Mouse (Mus musculus) hindbrain, embryonic 15.5 days (tissue): ENCODE measurements around the gene Wnt7b. TPM values are rescaled to one million over a fixed set of nuclear protein-coding genes. Genes with fewer than 3 reads are reported as not detected.
A peak's percentile ranks its signal among the peaks of the same experiment; 100 is the strongest.

ENCODE experiments used
- ATAC-seq: fragments of 200-750 bp; cut with Nextera tagmentation; 2 replicates; pipeline ENCODE4 v1.8.0; 2017; ENCODE audit warnings: low read depth, moderate number of reproducible peaks, moderate TSS enrichment; ENCODE audit not compliant: low FRiP score
- H3K27ac ChIP-seq: fragments of 300-500 bp; sonication (generic); replicated peaks from 2 replicates; pipeline ENCODE4 v1.5.1; 2015; ENCODE audit warnings: mild to moderate bottlenecking, inconsistent platforms
- H3K27me3 ChIP-seq: fragments of 300-500 bp; sonication (generic); 2 replicates; pipeline ENCODE4 v1.6.1; 2015; ENCODE audit warnings: control low read depth, inconsistent platforms
- H3K36me3 ChIP-seq: fragments of 300-500 bp; sonication (generic); 2 replicates; pipeline ENCODE4 v1.6.1; 2015; ENCODE audit warnings: control low read depth, inconsistent platforms
- H3K4me1 ChIP-seq: fragments of 300-500 bp; sonication (generic); replicated peaks from 2 replicates; pipeline ENCODE4 v1.6.1; 2015; ENCODE audit warnings: control low read depth, inconsistent platforms
- H3K4me2 ChIP-seq: fragments of 300-500 bp; sonication (generic); 2 replicates; pipeline ENCODE4 v1.6.1; 2015; ENCODE audit warnings: moderate library complexity, mild to moderate bottlenecking, inconsistent platforms
- H3K4me3 ChIP-seq: fragments of 300-500 bp; sonication (generic); 2 replicates; pipeline ENCODE4 v1.5.1; 2015; ENCODE audit warnings: mild to moderate bottlenecking, inconsistent platforms
- H3K9ac ChIP-seq: fragments of 300-500 bp; sonication (generic); 2 replicates; pipeline ENCODE4 v1.6.1; 2015; ENCODE audit warnings: inconsistent platforms
- H3K9me3 ChIP-seq: fragments of 300-500 bp; sonication (generic); 2 replicates; pipeline ENCODE4 v1.6.1; 2016; ENCODE audit warnings: control low read depth, inconsistent platforms
- WGBS: fragments of 180-500 bp; shearing (Covaris S2); methylation state at CpG from one replicate; pipeline ENCODE4 v1.1.7; 2015; 5-methylcytosine and 5-hydroxymethylcytosine counted together
- polyA plus RNA-seq: library from polyadenylated mRNA; unstranded; fragments of >200 nt; fragmentation: Nextera tagmentation; extraction: Ambion mirVana; gene quantifications from 2 replicates; pipeline ENCODE4 v1.2.1, GENCODE M21; 2015

Wnt7b gene
- polyA plus RNA-seq, 1 experiment from 2014 or later, result 42.8 TPM

DNA sequence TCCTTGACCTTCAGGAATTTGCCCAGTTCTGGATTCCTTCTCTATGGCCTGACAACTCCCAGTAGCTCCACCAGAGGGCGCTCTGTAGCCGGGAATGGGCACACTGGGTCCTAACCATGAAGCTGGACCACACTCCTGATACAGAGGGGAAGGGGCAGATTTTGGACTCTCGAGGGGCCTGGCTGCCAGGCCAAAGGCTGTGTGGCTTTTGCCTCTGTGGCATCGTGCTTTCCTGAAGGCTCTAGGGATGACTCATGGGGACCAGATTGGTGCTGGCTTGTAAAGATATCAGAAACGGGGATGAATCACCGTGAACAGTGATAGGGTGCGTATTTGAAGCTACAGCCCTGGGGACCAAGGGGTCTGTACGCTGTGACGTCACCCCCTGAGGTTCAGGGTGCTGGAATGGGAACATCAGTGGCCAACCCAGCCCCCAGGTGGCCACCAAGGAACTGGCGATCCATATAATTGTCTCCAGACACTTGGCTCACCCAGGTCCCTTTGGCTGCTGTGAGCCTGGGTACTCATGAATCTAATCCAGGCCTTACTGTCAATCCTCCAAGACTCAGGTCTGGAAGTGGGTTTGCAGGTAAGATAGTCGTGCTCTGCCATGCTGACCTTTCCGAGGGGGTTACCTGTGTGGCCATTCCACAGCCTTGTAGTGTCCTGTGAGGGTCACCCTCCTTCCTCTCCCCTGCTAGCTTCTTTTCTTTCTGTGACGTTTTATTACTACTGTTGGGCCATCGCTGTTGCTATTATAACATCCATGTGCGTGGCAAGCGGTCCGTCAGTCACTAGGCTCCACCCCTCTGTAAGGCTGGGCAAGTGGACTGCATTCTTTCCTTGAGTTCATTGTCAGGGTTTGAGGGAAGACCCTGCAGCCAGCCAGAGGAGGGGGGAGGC is 17.0 kb upstream of the Wnt7b start:
- Histone ChIP-seq H3K27me3 (no peaks in the 10 kb centered on the region), H3K4me1 (no peaks in the 10 kb centered on the region), H3K9ac (no peak overlapping the region), H3K4me3 (no peak overlapping the region), H3K27ac (no peak overlapping the region), H3K4me2 (no peak overlapping the region), H3K9me3 (no peaks in the 10 kb centered on the region), H3K36me3 (no peaks in the 10 kb centered on the region)
- peak; percentile 33; the same call in 1 of the 2 replicates for ATAC-seq
- 49% methylated on average over 17 of the region's 17 CpGs for WGBS

GRCm38 (mm10) chr15:85598443-85598842 is 16.2 kb upstream of the Wnt7b start:
- no peaks in the 10 kb centered on the region for H3K27me3 ChIP-seq
- WGBS, result 68% methylated on average over 5 of the region's 5 CpGs
- no peak for ATAC-seq
- H3K9me3 ChIP-seq, result no peaks in the 10 kb centered on the region
- H3K4me2 ChIP-seq, result no peak overlapping the region
- H3K4me3 ChIP-seq, result no peak overlapping the region
- H3K4me1 ChIP-seq, result no peaks in the 10 kb centered on the region
- no peaks in the 10 kb centered on the region for H3K36me3 ChIP-seq
- no peak overlapping the region for H3K27ac ChIP-seq
- H3K9ac ChIP-seq, result no peak overlapping the region

DNA sequence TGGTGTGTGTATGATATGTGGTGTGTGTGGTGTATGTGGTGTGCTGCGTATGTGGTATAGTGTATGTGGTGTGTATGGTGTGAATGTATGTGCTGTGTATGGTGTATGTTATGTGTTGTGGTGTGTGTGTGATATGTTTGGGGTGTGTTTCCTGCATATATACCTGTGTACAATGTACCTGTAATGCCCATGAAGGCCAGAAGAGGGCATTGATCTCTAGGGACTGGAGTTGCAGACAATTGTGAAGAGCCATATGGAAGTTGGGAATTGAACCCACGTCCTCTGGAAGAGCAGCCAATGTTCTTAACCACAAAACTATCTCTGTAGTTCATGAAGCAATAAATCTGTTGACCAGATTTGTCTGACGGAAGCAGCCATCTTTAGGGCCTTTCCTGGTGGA is 15.1 kb upstream of the Wnt7b start:
- 74% methylated on average over 3 of the region's 3 CpGs for WGBS
- H3K27me3 ChIP-seq, result no peaks in the 10 kb centered on the region
- H3K36me3 ChIP-seq, result no peaks in the 10 kb centered on the region

GRCm38 (mm10) chr15:85592674-85593073 is 10.4 kb upstream of the Wnt7b start:
- no peaks in the 10 kb centered on the region for H3K36me3 ChIP-seq
- no peak overlapping the region for H3K27ac ChIP-seq
- no peak overlapping the region for H3K4me2 ChIP-seq
- ATAC-seq, result no peak
- H3K9ac ChIP-seq, result no peak overlapping the region
- H3K4me1 ChIP-seq, result no peaks in the 10 kb centered on the region
- H3K9me3 ChIP-seq, result no peaks in the 10 kb centered on the region
- WGBS, result 72% methylated on average over 4 of the region's 4 CpGs
- no peaks in the 10 kb centered on the region for H3K27me3 ChIP-seq
- H3K4me3 ChIP-seq, result no peak overlapping the region

More for the DNA sequence above, 15.1 kb upstream of the Wnt7b start:
- no peaks in the 10 kb centered on the region for H3K4me1 ChIP-seq
- no peaks in the 10 kb centered on the region for H3K9me3 ChIP-seq
- H3K27ac ChIP-seq, result no peak overlapping the region
- H3K4me3 ChIP-seq, result no peak overlapping the region
- H3K9ac ChIP-seq, result no peak overlapping the region
- no peak overlapping the region for H3K4me2 ChIP-seq
- no peak for ATAC-seq

GRCm38 (mm10) chr15:85590831-85591230 is 8.6 kb upstream of the Wnt7b start:
- Histone ChIP-seq H3K4me2 (no peak overlapping the region), H3K27ac (no peak overlapping the region), H3K27me3 (no peaks in the 10 kb centered on the region), H3K9ac (no peak overlapping the region), H3K4me1 (no peaks in the 10 kb centered on the region), H3K4me3 (no peak overlapping the region), H3K36me3 (no peaks in the 10 kb centered on the region), H3K9me3 (no peaks in the 10 kb centered on the region)
- ATAC-seq, result no peak
- 92% methylated on average over 10 of the region's 10 CpGs for WGBS

- WGBS, result 4% methylated on average over 11 of the region's 11 CpGs
- Histone ChIP-seq H3K9me3 (no peaks in the 10 kb centered on the region), H3K9ac (no peak overlapping the region), H3K4me3 (no peak overlapping the region), H3K27me3 (peaks cover 35% of the 10 kb centered on the region), H3K36me3 (no peaks in the 10 kb centered on the region), H3K4me2 (no peak overlapping the region), H3K27ac (no peak overlapping the region), H3K4me1 (peaks cover 34% of the 10 kb centered on the region)
- peak; percentile 65 for ATAC-seq
Measured at GRCm38 (mm10) chr15:85583504-85583903, 1.2 kb upstream of the Wnt7b start.

GRCm38 (mm10) chr15:85583024-85583423 is 751 bp upstream of the Wnt7b start:
- no peak overlapping the region for H3K9ac ChIP-seq
- H3K4me3 ChIP-seq, result 0 out of 2 replicates have a peak overlapping the region, but pooled peaks have one; percentile 2
- H3K9me3 ChIP-seq, result no peaks in the 10 kb centered on the region
- H3K27me3 ChIP-seq, result peaks cover 40% of the 10 kb centered on the region
- peak; percentile 77 for ATAC-seq
- H3K4me1 ChIP-seq, result peaks cover 39% of the 10 kb centered on the region
- H3K4me2 ChIP-seq, result peak overlapping the region; percentile 98
- 2% methylated on average over 8 of the region's 8 CpGs for WGBS
- H3K27ac ChIP-seq, result no peak overlapping the region
- H3K36me3 ChIP-seq, result no peaks in the 10 kb centered on the region

DNA sequence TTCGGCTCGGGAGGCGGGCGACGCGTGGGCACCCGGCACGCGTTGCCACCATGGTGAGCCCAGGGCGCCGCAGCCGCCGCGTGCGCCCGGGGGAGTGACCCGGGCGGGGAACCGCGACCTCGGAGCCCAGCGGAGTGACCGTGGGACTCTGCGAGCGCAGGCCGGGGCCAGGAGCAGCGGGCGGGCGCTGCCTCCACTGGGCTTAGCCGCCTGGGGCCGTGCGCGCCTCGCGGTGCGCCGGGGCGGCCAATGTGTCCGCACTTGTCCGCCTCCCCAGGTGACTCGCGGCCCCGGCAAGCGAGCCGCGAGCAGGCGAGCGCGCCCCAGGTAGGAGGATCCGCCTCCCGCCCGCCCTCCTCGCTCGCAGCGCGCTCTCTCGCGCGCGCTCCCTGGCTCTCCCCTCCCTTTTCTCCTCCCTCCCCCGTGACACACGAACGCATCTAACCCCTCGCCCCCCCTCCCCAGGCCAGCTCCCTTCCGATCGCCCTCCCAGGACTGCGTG is 659 bp downstream of the Wnt7b start:
- Histone ChIP-seq H3K27ac (peak overlapping the region; percentile 50), H3K4me3 (peak overlapping the region; percentile 70), H3K9me3 (no peaks in the 10 kb centered on the region), H3K36me3 (no peaks in the 10 kb centered on the region), H3K4me2 (peak overlapping the region; percentile 98), H3K9ac (peak overlapping the region; percentile 62), H3K4me1 (peaks cover 53% of the 10 kb centered on the region), H3K27me3 (peaks cover 54% of the 10 kb centered on the region)
- WGBS, result under 1% methylated on average over 60 of the region's 67 CpGs
- no peak for ATAC-seq

DNA sequence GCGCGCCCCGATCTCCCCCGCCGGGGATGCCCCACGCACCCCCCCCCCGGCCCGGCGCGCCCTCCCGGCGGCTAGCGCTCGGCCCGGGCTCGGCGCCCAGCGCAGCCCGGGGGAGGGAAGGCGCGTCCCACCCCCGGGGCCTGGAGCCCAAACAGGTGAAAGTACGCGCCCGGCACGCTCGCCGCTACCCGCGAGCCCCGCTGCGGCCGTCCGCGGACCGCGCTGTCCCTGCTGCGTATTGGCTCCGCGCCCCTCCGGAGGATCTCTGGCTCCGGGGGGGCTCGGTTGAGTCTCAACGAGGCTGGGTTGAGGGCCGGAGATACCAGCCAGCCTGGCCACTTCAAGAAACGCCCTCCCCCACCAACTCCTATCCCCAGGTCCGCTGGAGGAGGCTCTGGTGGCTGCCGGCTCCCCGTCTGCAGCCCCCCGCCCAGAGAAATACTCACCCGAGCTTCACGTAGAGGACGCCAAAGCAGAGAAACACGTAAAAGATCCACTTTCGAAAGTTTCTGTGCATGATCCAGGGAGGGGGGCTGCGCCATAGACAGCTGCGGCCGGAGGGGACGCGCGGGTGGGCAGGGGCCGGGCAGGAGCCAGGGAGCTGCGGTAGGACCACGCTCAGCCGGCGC is 1.2 kb downstream of the Wnt7b start:
- peaks cover 59% of the 10 kb centered on the region for H3K4me1 ChIP-seq
- peak overlapping the region; percentile 98 for H3K4me2 ChIP-seq
- H3K36me3 ChIP-seq, result no peaks in the 10 kb centered on the region
- H3K9ac ChIP-seq, result peak overlapping the region; percentile 62
- H3K27me3 ChIP-seq, result peaks cover 58% of the 10 kb centered on the region
- no peaks in the 10 kb centered on the region for H3K9me3 ChIP-seq
- peak overlapping the region; percentile 70 for H3K4me3 ChIP-seq
- no peak for ATAC-seq
- H3K27ac ChIP-seq, result peak overlapping the region; percentile 50
- under 1% methylated on average over 60 of the region's 66 CpGs for WGBS

- H3K4me2 ChIP-seq, result peak overlapping the region; percentile 98
- peaks cover 63% of the 10 kb centered on the region for H3K27me3 ChIP-seq
- WGBS, result under 1% methylated on average over 46 of the region's 47 CpGs
- H3K9ac ChIP-seq, result peak overlapping the region; percentile 62
- peaks cover 64% of the 10 kb centered on the region for H3K4me1 ChIP-seq
- no peaks in the 10 kb centered on the region for H3K36me3 ChIP-seq
- no peaks in the 10 kb centered on the region for H3K9me3 ChIP-seq
- H3K27ac ChIP-seq, result peak overlapping the region; percentile 50; the same call in 1 of the 2 replicates
- ATAC-seq, result no peak
- H3K4me3 ChIP-seq, result peak overlapping the region; percentile 70
Measured at GRCm38 (mm10) chr15:85580483-85580882, 1.8 kb downstream of the Wnt7b start.

GRCm38 (mm10) chr15:85577583-85578460 is 4.5 kb downstream of the Wnt7b start:
- WGBS, result 1% methylated on average over 54 of the region's 54 CpGs
- H3K27ac ChIP-seq, result peak overlapping the region; percentile 57
- H3K27me3 ChIP-seq, result peaks cover 65% of the 10 kb centered on the region
- H3K4me2 ChIP-seq, result peak overlapping the region; percentile 98
- H3K36me3 ChIP-seq, result no peaks in the 10 kb centered on the region
- peak overlapping the region; percentile 56 for H3K9ac ChIP-seq
- 0 out of 2 replicates have a peak, but pooled peaks have one; percentile 16 for ATAC-seq
- peak overlapping the region; percentile 54 for H3K4me3 ChIP-seq
- H3K4me1 ChIP-seq, result peaks cover 69% of the 10 kb centered on the region
- H3K9me3 ChIP-seq, result no peaks in the 10 kb centered on the region
